Mouse (Mus musculus): ENCODE data around the gene Hivep1. TPM values are rescaled to one million over a fixed set of nuclear protein-coding genes. Genes with fewer than 3 reads are reported as not detected.

The Hivep1 gene
- total and polyA plus RNA-seq, 3 experiments = 2.2 to 15.9 TPM; not detected in 1

GRCm38 (mm10) chr13:42054138-42054537, 2.3 kb downstream of the Hivep1 start:
- Histone ChIP-seq H3K4me3 (ENCODE audit: control insufficient read depth in 1 of 2, insufficient read depth in 1 of 2, low read depth in 2 of 2, low read length in 2 of 2) (peak overlapping the region in 1 of 2 experiments; percentile 63; a peak in 2 of 4 replicates), H3K4me1 (ENCODE audit: control insufficient read depth in 1 of 2, insufficient read depth in 2 of 2, low read length in 2 of 2) (peaks cover 7 to 16% of the 10 kb centered on the region in 2 experiments)
- no peak for TF ChIP-seq USF1 (IDR thresholded peaks at IDR 0.05; ENCODE audit: low read depth, low read length)
- TF ChIP-seq ZKSCAN1 (IDR thresholded peaks at IDR 0.05; ENCODE audit: low read depth, low read length) = no peak
- TF ChIP-seq SIN3A (IDR thresholded peaks at IDR 0.05; ENCODE audit: low read length) = peak; percentile 73
- TF ChIP-seq CTCF (IDR thresholded peaks at IDR 0.05 in 2 of 3, conservative IDR thresholded peaks at IDR 0.05 in 1 of 3; ENCODE audit: control insufficient read depth in 1 of 3, insufficient read depth in 1 of 3, low read depth in 2 of 3, low read length in 3 of 3, poor library complexity in 1 of 3, severe bottlenecking in 1 of 3) = no peak
- TF ChIP-seq CHD1 (IDR thresholded peaks at IDR 0.05; ENCODE audit: low read depth, low read length) = no peak
- TF ChIP-seq POLR2AphosphoS5 (IDR thresholded peaks at IDR 0.05; ENCODE audit: borderline replicate concordance, low read depth, low read length) = no peak
- no peak for TF ChIP-seq E2F4 (IDR thresholded peaks at IDR 0.05; ENCODE audit: borderline replicate concordance, low read depth, low read length)
- TF ChIP-seq MAX (IDR thresholded peaks at IDR 0.05; ENCODE audit: low read length) = no peak
- peak; percentile 67 for TF ChIP-seq ZMIZ1 (IDR thresholded peaks at IDR 0.05; ENCODE audit: low read depth, low read length)
- TF ChIP-seq ELF1 (IDR thresholded peaks at IDR 0.05; ENCODE audit: low read depth, low read length) = peak; percentile 24; the same call in 1 of the 2 replicates
- TF ChIP-seq RAD21 (IDR thresholded peaks at IDR 0.05; ENCODE audit: low read depth, low read length) = no peak
- TF ChIP-seq GATA1 (IDR thresholded peaks at IDR 0.05; ENCODE audit: low read depth, low read length) = peak; percentile 94
- TF ChIP-seq MAFK (IDR thresholded peaks at IDR 0.05; ENCODE audit: borderline replicate concordance, low read depth, low read length) = no peak
- TF ChIP-seq JUND (IDR thresholded peaks at IDR 0.05; ENCODE audit: low read depth, low read length) = no peak
- TF ChIP-seq NELFE (IDR thresholded peaks at IDR 0.05; ENCODE audit: low read depth, low read length) = no peak
- no peak for TF ChIP-seq GABPA (IDR thresholded peaks at IDR 0.05; ENCODE audit: low read depth, low read length)
- TF ChIP-seq POLR2AphosphoS2 (IDR thresholded peaks at IDR 0.05; ENCODE audit: low read length) = no peak
- peak; percentile 76 for TF ChIP-seq TAL1 (IDR thresholded peaks at IDR 0.05; ENCODE audit: low read length)
- TF ChIP-seq POLR2A (IDR thresholded peaks at IDR 0.05; ENCODE audit: control insufficient read depth in 1 of 2, insufficient read depth in 1 of 2, low read depth in 1 of 2, low read length in 2 of 2, poor library complexity in 1 of 2) = no peak
- peak; percentile 82; the same call in 1 of the 2 replicates for TF ChIP-seq ETS1 (IDR thresholded peaks at IDR 0.05; ENCODE audit: low read depth, low read length)
- TF ChIP-seq MYC (IDR thresholded peaks at IDR 0.05; ENCODE audit: low read depth, low read length) = peak; percentile 36; the same call in 1 of the 2 replicates
- TF ChIP-seq KAT2A (conservative IDR thresholded peaks at IDR 0.05; ENCODE audit: low read depth, low read length) = no peak
- TF ChIP-seq USF2 (IDR thresholded peaks at IDR 0.05; ENCODE audit: borderline replicate concordance in 1 of 2, insufficient read depth in 1 of 2, low read depth in 1 of 2, low read length in 2 of 2) = no peak
- TF ChIP-seq BHLHE40 (IDR thresholded peaks at IDR 0.05; ENCODE audit: borderline replicate concordance, low read depth, low read length) = peak; percentile 81
- no peak for TF ChIP-seq UBTF (IDR thresholded peaks at IDR 0.05; ENCODE audit: borderline replicate concordance, insufficient read depth, low read depth, low read length)
- TF ChIP-seq MXI1 (IDR thresholded peaks at IDR 0.05; ENCODE audit: low read depth, low read length) = no peak
- TF ChIP-seq ZNF384 (IDR thresholded peaks at IDR 0.05; ENCODE audit: low read depth, low read length) = no peak
- TF ChIP-seq MYB (IDR thresholded peaks at IDR 0.05; ENCODE audit: low read depth, low read length) = peak; percentile 71; the same call in 1 of the 2 replicates
- TF ChIP-seq RCOR1 (IDR thresholded peaks at IDR 0.05; ENCODE audit: low read depth, low read length) = peak; percentile 91
- no peak for TF ChIP-seq NRF1 (IDR thresholded peaks at IDR 0.05; ENCODE audit: insufficient read depth, low read depth, low read length, poor library complexity, severe bottlenecking)
- TF ChIP-seq TBP (IDR thresholded peaks at IDR 0.05; ENCODE audit: low read depth, low read length) = 0 out of 2 replicates have a peak, but pooled peaks have one; percentile 34
- TF ChIP-seq EP300 (IDR thresholded peaks at IDR 0.05; ENCODE audit: low read depth in 1 of 2, low read length in 2 of 2) = peak; percentile 84 to 90
- TF ChIP-seq TCF12 (IDR thresholded peaks at IDR 0.05; ENCODE audit: low read depth, low read length) = peak; percentile 88
- TF ChIP-seq CHD2 (IDR thresholded peaks at IDR 0.05; ENCODE audit: low read length) = no peak
- TF ChIP-seq HCFC1 (IDR thresholded peaks at IDR 0.05; ENCODE audit: low read depth, low read length) = 0 out of 2 replicates have a peak, but pooled peaks have one; percentile 24
- TF ChIP-seq SMC3 (IDR thresholded peaks at IDR 0.05; ENCODE audit: low read depth, low read length) = no peak
- 0 out of 2 replicates have a peak, but pooled peaks have one; percentile 35 for TF ChIP-seq MAZ (IDR thresholded peaks at IDR 0.05; ENCODE audit: low read depth, low read length)
- no peak for TF ChIP-seq ZC3H11A (IDR thresholded peaks at IDR 0.05; ENCODE audit: low read depth, low read length)

More at GRCm38 (mm10) chr13:42054138-42054537, 2.3 kb downstream of the Hivep1 start:
- peak overlapping the region; percentile 63 for H3K27ac ChIP-seq (ENCODE audit: control insufficient read depth, low read depth, low read length)
- H3K27me3 ChIP-seq (ENCODE audit: control insufficient read depth in 1 of 2, insufficient read depth in 2 of 2, low read length in 2 of 2) = no peaks in the 10 kb centered on the region
- H3K9ac ChIP-seq (ENCODE audit: control insufficient read depth, low read depth, low read length, poor library complexity, severe bottlenecking) = no peak overlapping the region
- DNase-seq (ENCODE audit: low read depth, low spot score) = peak; percentile 77
- H3K79me2 ChIP-seq (ENCODE audit: control insufficient read depth, insufficient read depth, low read length, poor library complexity) = peaks cover 3% of the 10 kb centered on the region; the same call in 1 of the 2 replicates
- peaks cover 0 to 24% of the 10 kb centered on the region in 2 experiments; a peak in 3 of 4 replicates for H3K36me3 ChIP-seq (ENCODE audit: control insufficient read depth in 1 of 2, insufficient read depth in 2 of 2, low read length in 2 of 2)
- H3K9me3 ChIP-seq (replicated peaks; ENCODE audit: insufficient read depth, low read length) = no peaks in the 10 kb centered on the region
